Mouse (Mus musculus): ENCODE measurements around the gene Foxp2.

GRCm38 (mm10) chr6:15151619-15152018 lies 250.5 kb downstream of the Foxp2 start:
- TF ChIP-seq CTCF (IDR thresholded peaks at IDR 0.05; ENCODE audit: borderline replicate concordance, extremely low read depth, insufficient read depth, insufficient read length) (no peak), POLR2A (IDR thresholded peaks at IDR 0.05; ENCODE audit: borderline replicate concordance, extremely low read depth, insufficient read depth, insufficient read length, poor library complexity, severe bottlenecking) (no peak)

Measured in brain, embryonic 14.5 days (tissue).